Mouse (Mus musculus): ENCODE results near the gene Inca1. TPM values are rescaled to one million over a fixed set of nuclear protein-coding genes. Genes with fewer than 3 reads are reported as not detected.
A peak's percentile ranks its signal among the peaks of the same experiment; 100 is the strongest.

Gene Inca1
- polyA plus RNA-seq (2012; ENCODE audit: insufficient read depth, low replicate concordance) = not detected in 2 replicates

DNA sequence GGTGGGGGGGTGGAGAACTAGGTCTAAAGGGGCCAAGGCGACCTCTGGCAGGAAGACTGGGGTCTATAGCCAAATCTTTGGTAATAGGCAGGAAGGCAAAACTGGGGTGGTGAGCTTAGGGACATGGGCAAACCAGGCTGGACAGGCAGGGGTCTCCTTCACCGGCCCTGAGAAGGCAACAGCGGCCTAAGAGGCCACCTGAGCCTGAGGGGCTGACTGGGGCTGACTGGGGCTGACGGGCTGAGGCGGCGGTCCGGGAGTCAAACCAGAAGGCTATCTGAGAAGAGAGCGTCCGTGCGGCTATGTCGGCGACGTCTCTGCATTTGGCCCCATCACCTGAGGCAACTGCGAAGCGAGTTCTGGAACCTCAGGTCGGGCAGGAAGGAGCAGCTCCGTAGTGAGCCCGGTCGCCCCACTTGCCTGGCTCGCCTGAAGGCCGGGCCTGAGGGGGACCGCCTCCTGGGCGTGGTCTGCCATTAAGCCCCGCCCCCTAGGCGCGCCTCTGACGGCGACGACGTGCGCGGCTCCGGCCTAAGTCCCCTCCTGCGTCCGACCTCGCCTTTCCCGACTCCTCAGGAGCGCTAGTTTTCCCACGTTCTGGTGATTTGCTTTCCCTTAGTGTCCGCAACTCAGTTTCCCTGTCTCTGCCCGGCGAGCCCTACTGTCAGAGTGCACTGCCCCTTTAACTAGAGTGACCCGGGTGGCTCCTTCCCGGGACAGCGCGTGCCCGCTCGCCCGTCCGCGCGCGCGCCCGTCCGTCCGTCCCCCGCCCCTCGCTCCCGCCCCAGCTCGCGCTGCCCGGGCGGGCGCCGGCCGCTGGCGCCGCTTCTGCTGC, at the start of gene Inca1, which contains the start of gene Kif1c:
Gene Inca1 (minus strand): TSS at position 434 of the 835 bp plus-strand sequence.
Gene Kif1c (plus strand): TSS at position 827 of the 835 bp plus-strand sequence.
- Histone ChIP-seq H3K27me3 (replicated peaks) (peaks cover 49% of the 10 kb centered on the region), H3K4me3 (replicated peaks) (peak within 1 kb of the TSS; percentile 95), H3K9me3 (no peaks in the 10 kb centered on the region), H3K4me1 (peaks cover 28% of the 10 kb centered on the region), H3K36me3 (replicated peaks; ENCODE audit: low read length) (peaks cover 15% of the 10 kb centered on the region)
- TF ChIP-seq FLI1 (IDR thresholded peaks at IDR 0.05; ENCODE audit: low read length) = no peak
- TF ChIP-seq GATA1 (IDR thresholded peaks at IDR 0.05; ENCODE audit: borderline replicate concordance, low read length) = no peak

DNA sequence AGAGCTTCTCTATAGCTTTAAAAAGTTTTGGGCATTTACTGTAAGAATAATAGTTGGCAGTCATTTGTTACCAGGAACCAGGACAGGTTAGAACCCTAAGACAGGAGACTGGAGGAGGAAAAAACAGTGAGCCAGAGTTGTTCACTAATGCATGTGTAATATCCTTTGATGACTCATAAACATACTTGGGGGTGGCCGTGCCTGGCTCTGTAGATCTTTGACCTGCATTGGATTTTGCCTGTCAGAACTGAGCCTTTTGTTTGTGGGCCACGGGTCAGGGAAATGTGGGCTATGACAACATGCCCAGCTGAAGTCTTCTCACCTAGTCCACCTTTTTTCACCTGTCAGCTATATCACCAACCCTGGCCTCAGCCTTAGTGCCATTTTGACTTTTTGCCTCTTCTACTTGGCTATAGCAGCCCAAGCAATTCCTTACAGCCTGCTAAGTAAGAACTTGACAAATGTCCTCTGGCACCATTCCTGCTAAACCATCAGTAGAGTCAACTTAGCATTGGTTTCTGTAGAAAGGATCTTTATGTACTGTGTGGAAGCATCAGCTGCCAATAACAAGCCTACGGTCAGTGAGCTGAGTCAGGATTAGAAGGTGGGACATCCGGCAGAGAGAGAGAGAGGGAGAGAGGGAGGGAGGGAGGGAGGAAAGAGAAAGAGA, 48.1 kb upstream of the Inca1 start:
- Histone ChIP-seq H3K9me3 (peaks cover 20% of the 10 kb centered on the region), H3K36me3 (replicated peaks; ENCODE audit: low read length) (no peaks in the 10 kb centered on the region), H3K4me1 (peaks cover 4% of the 10 kb centered on the region; the same call in 1 of the 2 replicates), H3K27me3 (replicated peaks) (peaks cover 53% of the 10 kb centered on the region), H3K4me3 (replicated peaks) (no peak overlapping the region)
- TF ChIP-seq GATA1 (IDR thresholded peaks at IDR 0.05; ENCODE audit: borderline replicate concordance, low read length) = no peak
- no peak for TF ChIP-seq FLI1 (IDR thresholded peaks at IDR 0.05; ENCODE audit: low read length)

DNA sequence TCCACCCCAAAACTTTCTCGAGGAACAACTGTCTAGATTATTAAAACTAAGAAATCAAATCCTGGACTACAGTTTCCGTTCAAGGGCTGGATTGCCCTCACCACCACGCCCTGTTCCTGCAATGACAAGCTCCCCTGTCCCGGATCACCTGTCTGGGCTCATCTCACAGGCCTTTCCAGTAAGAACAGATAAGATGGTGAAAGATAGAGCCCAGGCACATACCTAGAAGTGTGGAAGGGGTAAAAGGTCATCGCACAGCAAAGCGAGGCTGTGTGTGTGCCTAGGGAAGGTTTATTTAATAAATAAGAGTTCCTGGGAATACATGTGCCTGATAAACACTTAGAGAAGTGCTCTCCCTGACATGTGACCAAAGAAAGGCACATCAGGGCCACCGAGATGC, 45.7 kb upstream of the Inca1 start:
- H3K4me1 ChIP-seq = no peaks in the 10 kb centered on the region; the same call in 1 of the 2 replicates

DNA sequence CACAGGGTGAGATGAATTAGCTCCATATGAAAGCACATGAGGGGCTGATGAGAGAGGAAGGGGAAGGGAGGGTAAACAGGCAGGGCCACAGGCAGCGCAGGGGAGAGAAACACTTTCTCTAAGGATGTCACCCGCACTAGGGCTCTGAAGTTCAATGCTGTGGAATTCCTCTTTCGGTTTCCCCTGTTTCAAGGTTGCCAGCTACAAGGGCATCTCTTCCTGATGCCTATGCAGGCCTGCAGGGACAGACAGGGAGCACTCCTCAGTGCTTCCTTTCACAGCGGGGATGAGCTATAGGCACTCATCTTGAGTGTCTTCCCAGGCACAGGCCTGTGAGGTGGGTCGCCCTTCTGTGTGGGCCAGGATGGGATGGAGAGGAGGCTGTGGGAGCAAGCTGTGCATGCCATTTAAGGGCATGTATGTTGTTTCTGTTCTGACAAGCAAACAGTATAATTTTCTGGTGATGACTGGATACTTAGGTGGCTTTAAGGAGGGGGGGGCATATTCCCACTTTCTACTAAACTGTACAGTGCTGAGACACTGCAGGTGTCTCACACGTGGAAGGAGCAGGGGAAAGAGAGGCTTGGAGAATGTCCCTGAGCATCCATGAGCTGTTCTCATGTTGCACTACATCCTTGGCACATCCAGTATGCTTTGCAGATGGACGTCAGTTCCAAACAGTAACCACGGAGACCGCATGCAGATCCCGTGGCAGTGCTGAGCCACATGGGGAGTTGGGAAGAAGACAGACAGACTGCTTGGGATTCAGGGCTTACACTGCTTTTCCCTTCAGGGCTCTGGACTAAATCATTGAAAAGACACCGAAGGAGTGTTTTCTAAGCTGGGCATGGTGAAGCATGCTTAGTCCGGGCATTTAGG, 42.9 kb upstream of the Inca1 start:
- Histone ChIP-seq H3K27me3 (replicated peaks) (peaks cover 56% of the 10 kb centered on the region), H3K36me3 (replicated peaks; ENCODE audit: low read length) (no peaks in the 10 kb centered on the region), H3K4me1 (peaks cover 1% of the 10 kb centered on the region), H3K4me3 (replicated peaks) (no peak overlapping the region), H3K9me3 (0 out of 2 replicates have a peak, but pooled peaks cover 5% of the 10 kb centered on the region)
- no peak for TF ChIP-seq FLI1 (IDR thresholded peaks at IDR 0.05; ENCODE audit: low read length)
- no peak for TF ChIP-seq GATA1 (IDR thresholded peaks at IDR 0.05; ENCODE audit: borderline replicate concordance, low read length)

More for the DNA sequence above, 45.7 kb upstream of the Inca1 start:
- peaks cover 20% of the 10 kb centered on the region for H3K9me3 ChIP-seq
- TF ChIP-seq FLI1 (IDR thresholded peaks at IDR 0.05; ENCODE audit: low read length) = no peak
- TF ChIP-seq GATA1 (IDR thresholded peaks at IDR 0.05; ENCODE audit: borderline replicate concordance, low read length) = no peak
- no peaks in the 10 kb centered on the region for H3K36me3 ChIP-seq (replicated peaks; ENCODE audit: low read length)
- peaks cover 54% of the 10 kb centered on the region for H3K27me3 ChIP-seq (replicated peaks)
- no peak overlapping the region for H3K4me3 ChIP-seq (replicated peaks)

DNA sequence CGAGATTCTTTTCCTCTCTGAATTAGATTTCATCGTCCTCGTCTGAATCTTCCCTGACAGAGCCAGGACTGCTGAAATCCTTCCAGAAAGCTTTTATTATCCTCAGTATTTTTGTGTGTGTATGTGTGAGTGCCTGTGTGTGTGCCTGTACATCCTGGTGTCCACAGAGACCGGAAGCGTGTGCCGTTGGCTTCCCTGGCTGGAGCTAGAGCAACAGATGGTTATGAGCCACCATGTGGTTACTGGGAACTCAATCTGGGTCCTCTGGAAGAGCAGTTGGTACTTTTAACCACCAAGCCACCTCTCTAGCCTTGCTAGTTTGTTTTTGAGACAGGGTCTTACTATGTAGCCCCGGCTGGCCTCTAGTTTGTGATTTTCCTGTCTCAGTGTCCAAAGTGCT, 42.2 kb upstream of the Inca1 start:
- H3K9me3 ChIP-seq = 0 out of 2 replicates have a peak, but pooled peaks cover 5% of the 10 kb centered on the region
- H3K4me3 ChIP-seq (replicated peaks) = no peak overlapping the region
- peaks cover 61% of the 10 kb centered on the region for H3K27me3 ChIP-seq (replicated peaks)
- TF ChIP-seq GATA1 (IDR thresholded peaks at IDR 0.05; ENCODE audit: borderline replicate concordance, low read length) (no peak), FLI1 (IDR thresholded peaks at IDR 0.05; ENCODE audit: low read length) (no peak)
- peaks cover 5% of the 10 kb centered on the region for H3K4me1 ChIP-seq
- no peaks in the 10 kb centered on the region for H3K36me3 ChIP-seq (replicated peaks; ENCODE audit: low read length)

DNA sequence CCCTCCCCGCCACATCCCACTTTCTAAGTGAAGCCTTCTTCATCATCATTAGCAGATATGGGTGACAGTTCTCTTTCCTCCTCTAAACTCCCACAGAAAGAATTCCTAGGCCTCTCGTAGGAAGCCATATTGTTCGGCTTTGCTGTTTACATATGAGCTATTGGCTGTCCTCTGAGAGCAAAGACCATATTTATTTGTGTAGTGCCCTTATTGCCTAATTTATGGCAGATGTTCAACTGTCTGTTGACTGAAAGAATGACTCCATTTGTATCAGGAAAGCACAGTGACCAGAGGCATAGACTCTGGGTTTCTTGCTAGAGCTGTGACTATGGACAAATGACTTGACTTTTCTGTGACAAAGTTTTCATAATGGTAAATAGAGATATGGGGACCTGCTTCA, 41.6 kb upstream of the Inca1 start:
- no peak overlapping the region for H3K4me3 ChIP-seq (replicated peaks)
- TF ChIP-seq GATA1 (IDR thresholded peaks at IDR 0.05; ENCODE audit: borderline replicate concordance, low read length) = no peak
- TF ChIP-seq FLI1 (IDR thresholded peaks at IDR 0.05; ENCODE audit: low read length) = no peak
- H3K9me3 ChIP-seq = 0 out of 2 replicates have a peak, but pooled peaks cover 5% of the 10 kb centered on the region
- H3K27me3 ChIP-seq (replicated peaks) = peaks cover 63% of the 10 kb centered on the region
- H3K4me1 ChIP-seq = peaks cover 5% of the 10 kb centered on the region
- no peaks in the 10 kb centered on the region for H3K36me3 ChIP-seq (replicated peaks; ENCODE audit: low read length)

DNA sequence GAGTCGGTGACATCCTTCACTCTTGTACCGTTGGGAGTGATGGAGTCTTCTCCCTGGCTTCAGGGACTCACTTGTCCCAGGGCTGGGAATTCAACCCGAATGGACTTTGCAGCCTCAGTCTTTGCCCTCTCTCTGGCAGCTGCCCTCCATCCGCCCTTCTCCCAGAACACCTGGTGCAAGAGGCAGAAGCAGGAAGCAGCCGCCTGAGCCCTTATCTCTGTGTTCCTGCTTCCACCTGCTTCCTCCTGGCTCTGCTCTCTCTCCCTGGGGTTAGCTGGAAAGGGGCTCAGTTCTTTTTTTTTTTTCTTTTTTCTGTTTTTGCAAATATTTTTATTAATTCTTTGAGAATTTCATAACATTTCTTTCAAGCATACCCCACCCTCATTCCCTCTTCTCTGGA, 37.8 kb upstream of the Inca1 start:
- no peak overlapping the region for H3K4me3 ChIP-seq (replicated peaks)
- peaks cover 76% of the 10 kb centered on the region for H3K27me3 ChIP-seq (replicated peaks)
- H3K4me1 ChIP-seq = peaks cover 12% of the 10 kb centered on the region
- no peak for TF ChIP-seq FLI1 (IDR thresholded peaks at IDR 0.05; ENCODE audit: low read length)
- no peak for TF ChIP-seq GATA1 (IDR thresholded peaks at IDR 0.05; ENCODE audit: borderline replicate concordance, low read length)
- no peaks in the 10 kb centered on the region for H3K36me3 ChIP-seq (replicated peaks; ENCODE audit: low read length)
- H3K9me3 ChIP-seq = no peaks in the 10 kb centered on the region

DNA sequence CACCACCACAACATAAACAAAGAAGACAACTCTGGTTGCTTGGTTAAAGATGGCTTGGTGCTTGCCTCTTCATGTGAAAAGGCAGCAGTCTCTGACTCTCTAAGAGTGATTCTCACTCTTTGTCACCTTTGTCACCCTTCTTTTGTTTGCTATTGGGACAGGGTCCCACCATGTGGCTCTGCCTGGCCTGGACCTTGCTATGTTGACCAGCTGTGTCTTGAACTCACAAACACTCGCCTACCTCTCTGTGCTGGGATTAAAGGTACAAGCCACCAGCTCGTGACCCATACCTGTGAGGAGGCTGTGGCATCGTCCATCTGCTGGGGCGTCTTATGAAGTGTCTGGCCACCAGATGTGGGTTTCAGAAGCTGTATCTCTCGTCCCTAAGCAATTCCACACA, 33.3 kb upstream of the Inca1 start:
- Histone ChIP-seq H3K4me1 (peaks cover 13% of the 10 kb centered on the region), H3K27me3 (replicated peaks) (peaks cover 82% of the 10 kb centered on the region), H3K36me3 (replicated peaks; ENCODE audit: low read length) (peaks cover 5% of the 10 kb centered on the region), H3K4me3 (replicated peaks) (no peak overlapping the region), H3K9me3 (no peaks in the 10 kb centered on the region)
- TF ChIP-seq FLI1 (IDR thresholded peaks at IDR 0.05; ENCODE audit: low read length) = no peak
- TF ChIP-seq GATA1 (IDR thresholded peaks at IDR 0.05; ENCODE audit: borderline replicate concordance, low read length) = no peak

DNA sequence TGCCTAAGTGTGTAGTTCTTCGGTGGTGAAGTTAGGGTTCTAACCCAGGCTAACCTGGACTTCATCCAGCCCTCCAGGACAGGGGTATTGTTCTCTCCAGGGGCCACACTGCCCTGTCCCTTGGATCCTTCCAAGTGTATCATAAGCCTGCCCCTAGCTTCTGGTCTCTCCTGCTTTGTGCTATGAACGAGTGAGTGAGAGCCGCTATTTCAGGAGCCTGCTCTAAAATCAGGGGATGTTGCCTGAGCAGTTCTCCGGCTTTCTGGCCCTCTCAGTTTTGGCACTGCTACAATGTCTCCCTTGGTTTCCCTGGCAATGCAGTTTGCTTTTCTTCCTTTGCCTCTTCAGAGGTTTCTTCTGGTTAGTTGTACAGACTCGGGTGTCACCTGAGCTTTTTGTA, 31.2 kb upstream of the Inca1 start:
- TF ChIP-seq GATA1 (IDR thresholded peaks at IDR 0.05; ENCODE audit: borderline replicate concordance, low read length) (no peak), FLI1 (IDR thresholded peaks at IDR 0.05; ENCODE audit: low read length) (no peak)
- no peak overlapping the region for H3K4me3 ChIP-seq (replicated peaks)
- H3K4me1 ChIP-seq = peaks cover 25% of the 10 kb centered on the region
- H3K27me3 ChIP-seq (replicated peaks) = peaks cover 86% of the 10 kb centered on the region
- peaks cover 23% of the 10 kb centered on the region for H3K36me3 ChIP-seq (replicated peaks; ENCODE audit: low read length)
- no peaks in the 10 kb centered on the region for H3K9me3 ChIP-seq

Data from megakaryocyte, embryonic 14.5 days (primary cell).